Mouse (Mus musculus) kidney, postnatal 0 days (tissue): ENCODE measurements around the gene Trappc2. TPM values are rescaled to one million over a fixed set of nuclear protein-coding genes. Genes with fewer than 3 reads are reported as not detected.

ENCODE experiments used
- ATAC-seq: fragments of 200-750 bp; cut with Nextera tagmentation; replicated peaks from 2 replicates; pipeline ENCODE4 v1.8.0; 2017; ENCODE audit warnings: low read depth, moderate number of reproducible peaks, moderate TSS enrichment, moderate library complexity; ENCODE audit not compliant: low FRiP score
- DNase-seq: peaks from one replicate; pipeline ENCODE4 v3.0.0-alpha.2; 2016; ENCODE audit warnings: low spot score
- H3K27ac ChIP-seq: fragments of 300-500 bp; sonication (generic); 2 replicates; pipeline ENCODE4 v1.5.1; 2014; ENCODE audit warnings: mild to moderate bottlenecking
- H3K27me3 ChIP-seq: fragments of 300-500 bp; sonication (generic); 2 replicates; pipeline ENCODE4 v1.6.1; 2014; ENCODE audit warnings: low read length, mixed read lengths; ENCODE audit not compliant: insufficient read depth
- H3K36me3 ChIP-seq: fragments of 300-500 bp; sonication (generic); 2 replicates; pipeline ENCODE4 v1.6.1; 2014; ENCODE audit warnings: low read length, mixed read lengths; ENCODE audit not compliant: insufficient read depth
- H3K4me1 ChIP-seq: fragments of 300-500 bp; sonication (generic); replicated peaks from 2 replicates; pipeline ENCODE4 v1.6.1; 2014; ENCODE audit warnings: antibody characterized with exemption, low read length, mixed read lengths; ENCODE audit not compliant: insufficient read depth
- H3K4me2 ChIP-seq: fragments of 300-500 bp; sonication (generic); 2 replicates; pipeline ENCODE4 v1.6.1; 2014; ENCODE audit warnings: mild to moderate bottlenecking, low read length, moderate library complexity, mixed read lengths
- H3K4me3 ChIP-seq: fragments of 300-500 bp; sonication (generic); replicated peaks from 2 replicates; pipeline ENCODE4 v1.5.1; 2014; ENCODE audit warnings: low read depth, low read length
- H3K9ac ChIP-seq: fragments of 300-500 bp; sonication (generic); 2 replicates; pipeline ENCODE4 v1.6.1; 2014; ENCODE audit warnings: low read depth, low read length
- H3K9me3 ChIP-seq: fragments of 300-500 bp; sonication (generic); replicated peaks from 2 replicates; pipeline ENCODE4 v1.6.1; 2016; ENCODE audit warnings: low read length, inconsistent platforms, mixed read lengths
- CTCF ChIP-seq: IDR thresholded peaks from 2 replicates; pipeline ENCODE4 v1.5.1; 2016; ENCODE audit warnings: antibody characterized with exemption, low read depth, mild to moderate bottlenecking, moderate library complexity
- WGBS: fragments of 180-500 bp; shearing (Covaris S2); extraction: QIAGEN DNeasy Blood & Tissue Kit; methylation state at CpG from one replicate; pipeline ENCODE4 v1.1.7; 2014; 5-methylcytosine and 5-hydroxymethylcytosine counted together
- polyA plus RNA-seq: library from polyadenylated mRNA; unstranded; fragments of >200 nt; fragmentation: Nextera tagmentation; extraction: Ambion mirVana; gene quantifications from 2 replicates; pipeline ENCODE4 v1.2.1, GENCODE M21; 2015

Trappc2 gene
- polyA plus RNA-seq, 1 experiment from 2014 or later, result 30.1 TPM

DNA sequence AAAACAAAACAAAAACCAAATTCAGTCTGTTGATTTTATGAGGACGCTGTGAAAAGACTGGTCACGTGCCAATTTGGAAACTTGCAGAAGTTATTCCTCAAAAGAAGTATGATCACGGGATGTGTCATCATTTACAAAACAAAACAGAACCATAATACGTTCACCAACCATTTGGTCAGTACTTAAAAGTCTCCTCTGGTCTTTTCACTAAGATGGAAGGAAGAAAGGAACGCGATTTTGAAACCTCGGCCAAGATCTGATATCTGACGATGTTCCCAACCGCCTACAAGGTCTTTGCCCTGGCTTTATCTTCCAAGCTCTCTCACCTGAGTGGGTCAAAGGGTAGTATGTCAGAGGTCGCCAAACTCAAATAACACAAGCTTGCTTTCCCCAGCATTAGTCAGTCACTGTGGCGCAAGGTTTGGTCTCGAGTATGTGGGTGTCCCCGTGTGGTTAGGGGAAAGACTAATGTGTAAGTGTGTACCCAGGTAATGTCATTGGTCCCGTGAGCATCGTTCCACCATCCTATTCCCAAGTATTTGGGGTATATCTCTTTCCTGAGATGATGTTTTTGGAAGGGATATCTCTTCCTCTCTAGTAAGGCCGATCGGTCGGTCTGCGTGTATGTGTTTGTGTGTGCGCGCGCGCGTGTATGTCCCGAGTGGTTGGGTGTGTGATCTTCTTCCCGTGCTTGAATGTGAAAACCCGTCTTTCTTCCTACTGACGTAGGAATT is 38.4 kb downstream of the Trappc2 start:
- H3K4me3 ChIP-seq, result peak overlapping the region; percentile 59
- H3K27me3 ChIP-seq, result no peaks in the 10 kb centered on the region
- ATAC-seq (peak; percentile 3; the same call in 1 of the 2 replicates), DNase-seq (peak; percentile 9)
- peak overlapping the region; percentile 72 for H3K9ac ChIP-seq
- H3K4me1 ChIP-seq, result no peaks in the 10 kb centered on the region
- H3K9me3 ChIP-seq, result no peaks in the 10 kb centered on the region
- no peak for TF ChIP-seq CTCF
- 30% methylated on average over 27 of the region's 28 CpGs for WGBS
- H3K27ac ChIP-seq, result peak overlapping the region; percentile 85
- H3K4me2 ChIP-seq, result peak overlapping the region; percentile 61
- no peaks in the 10 kb centered on the region for H3K36me3 ChIP-seq

DNA sequence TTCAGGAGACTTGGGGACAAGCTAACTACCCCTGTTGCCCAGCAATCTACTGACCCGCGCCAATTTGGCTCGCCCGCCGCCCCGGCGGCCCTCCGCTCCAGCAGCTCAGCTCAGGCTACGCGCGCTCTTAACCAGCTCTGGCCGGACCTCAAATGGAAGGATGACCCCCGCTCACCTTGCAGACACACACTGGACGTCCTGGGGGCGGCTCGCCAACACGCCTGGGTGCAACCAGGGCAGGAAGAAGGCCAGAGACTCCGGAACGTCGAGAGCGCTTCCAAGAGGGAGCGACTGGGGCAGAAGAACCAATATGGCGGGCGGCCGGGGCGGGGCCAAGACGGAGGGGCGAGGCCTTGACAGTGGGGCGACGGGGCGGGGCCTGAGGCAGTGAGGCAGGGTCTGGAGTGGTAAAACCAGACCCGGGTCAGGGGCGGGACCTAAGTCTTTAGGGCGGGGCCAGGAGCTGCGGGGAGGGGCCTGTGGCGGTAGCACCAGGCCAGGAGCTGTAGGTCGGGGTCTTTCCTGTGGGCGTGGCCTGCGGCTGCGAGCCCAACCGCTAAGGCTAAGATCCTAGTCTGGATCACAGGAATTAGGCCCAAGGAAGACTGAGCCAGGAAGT is 39.1 kb downstream of the Trappc2 start, which contains the start of gene Rab9:
TSS of gene Rab9 (minus strand) at position 503 of the 619 bp plus-strand sequence.
- DNase-seq, result peak; percentile 95
- Histone ChIP-seq H3K9me3 (no peaks in the 10 kb centered on the region), H3K4me3 (peak within 1 kb of the TSS; percentile 59), H3K27me3 (no peaks in the 10 kb centered on the region), H3K4me1 (no peaks in the 10 kb centered on the region), H3K9ac (peak within 1 kb of the TSS; percentile 72), H3K27ac (peak within 1 kb of the TSS; percentile 85), H3K36me3 (no peaks in the 10 kb centered on the region), H3K4me2 (peak within 1 kb of the TSS; percentile 61)
- no peak for TF ChIP-seq CTCF
- 18% methylated on average over 38 of the region's 41 CpGs for WGBS
- peak; percentile 99 for ATAC-seq

DNA sequence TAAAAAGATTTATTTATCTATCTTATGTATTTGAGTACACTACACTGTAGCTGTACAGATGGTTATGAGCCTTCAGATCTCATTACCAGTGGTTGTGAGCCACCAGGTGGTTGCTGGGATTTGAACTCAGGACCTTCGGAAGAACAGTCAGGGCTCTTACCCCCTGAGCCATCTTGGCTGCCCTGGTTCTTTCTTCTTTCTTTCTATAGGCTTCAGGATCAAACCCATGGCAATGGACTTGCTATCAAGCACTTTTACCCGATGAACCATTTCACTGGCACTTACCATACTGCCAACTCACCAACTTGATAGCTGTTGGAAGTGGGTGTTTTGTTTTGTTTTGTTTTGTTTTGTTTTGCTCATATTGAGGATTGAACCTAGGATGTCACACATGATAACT is 54.7 kb downstream of the Trappc2 start:
- no peaks in the 10 kb centered on the region for H3K4me1 ChIP-seq
- no peak overlapping the region for H3K4me2 ChIP-seq
- no peak for ATAC-seq
- no peaks in the 10 kb centered on the region for H3K36me3 ChIP-seq
- no peaks in the 10 kb centered on the region for H3K27me3 ChIP-seq
- no peak overlapping the region for H3K4me3 ChIP-seq
- TF ChIP-seq CTCF, result no peak
- DNase-seq, result no peak
- no peak overlapping the region for H3K27ac ChIP-seq
- no peak overlapping the region for H3K9ac ChIP-seq
- no peaks in the 10 kb centered on the region for H3K9me3 ChIP-seq
- WGBS, result 83% methylated on average over 2 of the region's 2 CpGs

DNA sequence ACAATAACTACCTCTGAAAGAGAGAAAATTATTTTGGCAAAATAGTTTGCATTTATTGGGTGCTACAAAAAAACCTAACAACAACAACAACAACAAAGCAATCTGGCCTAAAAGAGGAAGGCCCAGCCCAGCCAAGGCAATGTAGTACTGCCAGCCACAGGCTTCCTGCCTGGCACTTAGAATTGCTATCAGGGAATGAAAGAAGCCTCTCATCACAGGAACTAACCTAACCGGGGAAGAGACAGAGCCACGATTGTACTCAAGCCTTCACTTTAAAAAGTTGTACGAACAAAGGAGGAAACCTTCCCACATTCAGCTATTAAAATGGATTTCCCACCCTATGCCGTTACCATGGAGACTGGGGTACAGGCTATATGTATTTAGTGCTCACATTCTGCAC is 57.4 kb downstream of the Trappc2 start:
- Histone ChIP-seq H3K36me3 (no peaks in the 10 kb centered on the region), H3K27ac (no peak overlapping the region), H3K27me3 (no peaks in the 10 kb centered on the region), H3K4me3 (no peak overlapping the region), H3K4me2 (no peak overlapping the region), H3K4me1 (no peaks in the 10 kb centered on the region), H3K9ac (no peak overlapping the region), H3K9me3 (no peaks in the 10 kb centered on the region)
- DNase-seq (no peak), ATAC-seq (no peak)
- 73% methylated on average over 4 of the region's 4 CpGs for WGBS
- no peak for TF ChIP-seq CTCF

DNA sequence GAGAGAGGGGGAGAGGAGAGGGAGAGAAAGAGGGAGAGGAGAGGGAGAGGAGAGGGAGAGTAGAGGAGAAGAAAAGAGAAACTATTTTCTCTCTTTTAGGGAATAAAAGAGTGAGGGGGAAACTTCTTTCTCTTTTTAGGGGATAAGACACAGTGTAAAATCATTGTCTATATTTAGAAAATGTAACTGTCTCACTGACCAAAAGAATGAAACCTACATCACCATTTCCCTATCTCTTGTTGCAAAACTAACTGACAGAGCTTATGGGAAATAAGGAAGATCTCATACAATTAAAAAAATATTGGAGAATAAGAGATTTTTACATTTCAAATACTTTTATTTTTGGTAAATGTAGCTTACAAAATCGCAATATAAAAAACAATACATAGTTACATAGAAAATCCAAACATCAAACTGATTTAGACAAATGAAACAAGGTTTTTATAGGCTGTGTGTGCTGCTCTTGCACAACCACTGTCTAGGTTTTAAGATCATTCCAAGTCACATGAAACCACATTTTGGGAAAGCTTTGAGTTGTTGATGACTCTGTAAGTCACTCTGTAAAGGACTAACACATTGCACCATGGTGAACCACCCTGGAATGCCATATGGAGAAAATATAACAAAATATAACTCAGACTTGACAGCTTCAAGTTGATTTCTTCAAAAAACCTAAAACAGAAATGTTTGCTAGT is 59.3 kb downstream of the Trappc2 start:
- no peaks in the 10 kb centered on the region for H3K9me3 ChIP-seq
- ATAC-seq (no peak), DNase-seq (no peak)
- H3K27me3 ChIP-seq, result no peaks in the 10 kb centered on the region
- H3K4me2 ChIP-seq, result no peak overlapping the region
- 76% methylated on average over 1 of the region's 1 CpGs for WGBS
- no peak for TF ChIP-seq CTCF
- H3K4me1 ChIP-seq, result no peaks in the 10 kb centered on the region
- no peak overlapping the region for H3K9ac ChIP-seq
- H3K36me3 ChIP-seq, result no peaks in the 10 kb centered on the region
- no peak overlapping the region for H3K4me3 ChIP-seq
- H3K27ac ChIP-seq, result no peak overlapping the region

Other genes with a start within 250 kb of the Trappc2 start
- gene Gpm6b, start 201.7 kb upstream of the Trappc2 start, polyA plus RNA-seq, result 16.9 and 18.2 TPM in 2 replicates
- gene Ofd1, start 130 bp downstream of the Trappc2 start, polyA plus RNA-seq, result 7.8 and 8.2 TPM in 2 replicates
- gene Rab9, start 39.3 kb downstream of the Trappc2 start, polyA plus RNA-seq, result 74.3 and 75.0 TPM in 2 replicates
- gene Tceanc, start 78.0 kb downstream of the Trappc2 start, polyA plus RNA-seq, result 8.5 and 9.2 TPM in 2 replicates
- gene Egfl6, start 145.1 kb downstream of the Trappc2 start, polyA plus RNA-seq, result 14.1 and 16.1 TPM in 2 replicates